In genomic region chr3:96560881-96561668, GRCm38 (mm10) we compare ENCODE assay signal across 8 mouse cellular contexts. TPM values are rescaled to one million over a fixed set of nuclear protein-coding genes. Genes with fewer than 3 reads are reported as not detected.
A peak's percentile ranks its signal among the peaks of the same experiment; 100 is the strongest.
DNase-seq lines count a peak whose midpoint lies in the region; ATAC-seq lines count a peak whose summit lies in the region.

No protein-coding gene starts in this region.

- DNase-seq in kidney, adult 11 months, result peak; percentile 26
- DNase-seq in kidney, postnatal 4 days, result no peak
- DNase-seq in embryonic facial prominence, embryonic 10.5 days (ENCODE audit: low spot score), result no peak
- DNase-seq in intestine, embryonic 14.5 days (ENCODE audit: low spot score), result no peak
- DNase-seq in retina, embryonic 14.5 days (ENCODE audit: low spot score), result no peak
- DNase-seq in urinary bladder, adult 18-20 months (ENCODE audit: low spot score in 2 of 2), result no peak
- DNase-seq in cerebellum, adult 11-12 months, result no peak

- WGBS in embryonic facial prominence, embryonic 10.5 days, result 90% methylated on average over 9 of the region's 9 CpGs
- 74% methylated on average over 9 of the region's 9 CpGs for WGBS in intestine, embryonic 14.5 days
- WGBS in midbrain, embryonic 16.5 days, result 86% methylated on average over 9 of the region's 9 CpGs

- H3K9ac ChIP-seq in intestine, embryonic 14.5 days (ENCODE audit: low read length), result peak overlapping the region; percentile 91
- 0 out of 2 replicates have a peak overlapping the region, but pooled peaks have one; percentile 6 for H3K9ac ChIP-seq in midbrain, embryonic 16.5 days (ENCODE audit: low read depth, low read length)

- ATAC-seq in intestine, embryonic 14.5 days (replicated peaks; ENCODE audit: low FRiP score, low TSS enrichment, low read depth), result no peak
- ATAC-seq in midbrain, embryonic 16.5 days, result no peak

- H3K4me1 ChIP-seq in embryonic facial prominence, embryonic 10.5 days, result peaks cover 61% of the 10 kb centered on the region
- H3K4me1 ChIP-seq in intestine, embryonic 14.5 days (replicated peaks; ENCODE audit: control insufficient read depth, insufficient read depth, low read length), result peaks cover 48% of the 10 kb centered on the region
- peaks cover 39% of the 10 kb centered on the region for H3K4me1 ChIP-seq in midbrain, embryonic 16.5 days (ENCODE audit: control insufficient read depth, insufficient read depth, low read length)

- H3K36me3 ChIP-seq in embryonic facial prominence, embryonic 10.5 days (replicated peaks), result peaks cover 23% of the 10 kb centered on the region
- peaks cover 29% of the 10 kb centered on the region for H3K36me3 ChIP-seq in intestine, embryonic 14.5 days (ENCODE audit: control insufficient read depth, insufficient read depth, low read length)
- 0 out of 2 replicates have a peak, but pooled peaks cover 3% of the 10 kb centered on the region for H3K36me3 ChIP-seq in midbrain, embryonic 16.5 days (ENCODE audit: control insufficient read depth, insufficient read depth, low read length)

- H3K27me3 ChIP-seq in embryonic facial prominence, embryonic 10.5 days (replicated peaks; ENCODE audit: low read depth, poor library complexity, severe bottlenecking), result no peaks in the 10 kb centered on the region
- H3K27me3 ChIP-seq in intestine, embryonic 14.5 days (replicated peaks; ENCODE audit: control insufficient read depth, insufficient read depth, low read length), result no peaks in the 10 kb centered on the region
- H3K27me3 ChIP-seq in midbrain, embryonic 16.5 days (ENCODE audit: control insufficient read depth, insufficient read depth, low read depth, low read length), result no peaks in the 10 kb centered on the region

- no peak overlapping the region for H3K27ac ChIP-seq in embryonic facial prominence, embryonic 10.5 days (replicated peaks)
- peak overlapping the region; percentile 1; the same call in 1 of the 2 replicates for H3K27ac ChIP-seq in intestine, embryonic 14.5 days (ENCODE audit: low read depth)
- H3K27ac ChIP-seq in midbrain, embryonic 16.5 days (ENCODE audit: low read length), result no peak overlapping the region

- peak overlapping the region; percentile 80 for H3K4me3 ChIP-seq in embryonic facial prominence, embryonic 10.5 days
- H3K4me3 ChIP-seq in intestine, embryonic 14.5 days (ENCODE audit: low read depth, low read length), result peak overlapping the region; percentile 92
- H3K4me3 ChIP-seq in midbrain, embryonic 16.5 days (ENCODE audit: low read depth, low read length), result peak overlapping the region; percentile 7; the same call in 1 of the 2 replicates

- no peaks in the 10 kb centered on the region for H3K9me3 ChIP-seq in embryonic facial prominence, embryonic 10.5 days
- no peaks in the 10 kb centered on the region for H3K9me3 ChIP-seq in intestine, embryonic 14.5 days (ENCODE audit: control insufficient read depth, low read length)
- no peaks in the 10 kb centered on the region for H3K9me3 ChIP-seq in midbrain, embryonic 16.5 days (replicated peaks; ENCODE audit: control insufficient read depth, low read length, poor library complexity, severe bottlenecking)

- peak overlapping the region; percentile 89 for H3K4me2 ChIP-seq in intestine, embryonic 14.5 days (ENCODE audit: low read length)
- peak overlapping the region; percentile 91 for H3K4me2 ChIP-seq in midbrain, embryonic 16.5 days (ENCODE audit: low read length)

RNA-seq across cellular contexts. Expression of gene Txnip, which starts 3.3 kb away (rescaled TPM):
- 31.2 and 34.9 TPM in 2 replicates for polyA plus RNA-seq in embryonic facial prominence, embryonic 10.5 days (2016; fragmentation: Nextera tagmentation; extraction: Ambion mirVana)
- polyA plus RNA-seq in intestine, embryonic 14.5 days (2014; fragmentation: Nextera tagmentation; extraction: Ambion mirVana), result 149 and 154 TPM in 2 replicates
- polyA plus RNA-seq in midbrain, embryonic 16.5 days (2015; fragmentation: Nextera tagmentation; extraction: Ambion mirVana), result 41.5 and 43.5 TPM in 2 replicates

RNA-seq across cellular contexts. Expression of gene Gm16253, which starts 15.7 kb away (rescaled TPM):
- polyA plus RNA-seq in embryonic facial prominence, embryonic 10.5 days (2016; fragmentation: Nextera tagmentation; extraction: Ambion mirVana), result 1.6 and 1.9 TPM in 2 replicates
- 0.37 and 1.6 TPM in 2 replicates for polyA plus RNA-seq in intestine, embryonic 14.5 days (2014; fragmentation: Nextera tagmentation; extraction: Ambion mirVana)
- 1.6 and 1.8 TPM in 2 replicates for polyA plus RNA-seq in midbrain, embryonic 16.5 days (2015; fragmentation: Nextera tagmentation; extraction: Ambion mirVana)

RNA-seq across cellular contexts. Expression of gene Polr3gl, which starts 32.9 kb away (rescaled TPM):
- polyA plus RNA-seq in embryonic facial prominence, embryonic 10.5 days (2016; fragmentation: Nextera tagmentation; extraction: Ambion mirVana), result 30.0 and 33.1 TPM in 2 replicates
- 13.6 and 17.4 TPM in 2 replicates for polyA plus RNA-seq in intestine, embryonic 14.5 days (2014; fragmentation: Nextera tagmentation; extraction: Ambion mirVana)
- 36.7 and 38.8 TPM in 2 replicates for polyA plus RNA-seq in midbrain, embryonic 16.5 days (2015; fragmentation: Nextera tagmentation; extraction: Ambion mirVana)

RNA-seq across cellular contexts. Expression of gene Ankrd34a, which starts 35.4 kb away (rescaled TPM):
- 0.66 and 0.99 TPM in 2 replicates for polyA plus RNA-seq in embryonic facial prominence, embryonic 10.5 days (2016; fragmentation: Nextera tagmentation; extraction: Ambion mirVana)
- 2.3 and 2.8 TPM in 2 replicates for polyA plus RNA-seq in intestine, embryonic 14.5 days (2014; fragmentation: Nextera tagmentation; extraction: Ambion mirVana)
- 16.4 and 20.6 TPM in 2 replicates for polyA plus RNA-seq in midbrain, embryonic 16.5 days (2015; fragmentation: Nextera tagmentation; extraction: Ambion mirVana)

RNA-seq across cellular contexts. Expression of gene Hfe2, which starts 36.1 kb away (rescaled TPM):
- polyA plus RNA-seq in embryonic facial prominence, embryonic 10.5 days (2016; fragmentation: Nextera tagmentation; extraction: Ambion mirVana), result 1.4 and 1.5 TPM in 2 replicates
- 0.11 and 0.28 TPM in 2 replicates for polyA plus RNA-seq in intestine, embryonic 14.5 days (2014; fragmentation: Nextera tagmentation; extraction: Ambion mirVana)
- polyA plus RNA-seq in midbrain, embryonic 16.5 days (2015; fragmentation: Nextera tagmentation; extraction: Ambion mirVana), result 1.8 and 2.4 TPM in 2 replicates

Comparison
In these comparisons a context has a peak if more than half of its experiments do, and no peak if none do; other contexts are left out.
1. H3K4me3 ChIP-seq: peak in every context shown above with its lines; median percentile 92 in intestine, embryonic 14.5 days; 80 in embryonic facial prominence, embryonic 10.5 days; 7 in midbrain, embryonic 16.5 days.